Mouse (Mus musculus): Measurements from ENCODE around the gene 4931417E11Rik.

4931417E11Rik gene

GRCm38 (mm10) chr6:73469567-73469966 is at the start of gene 4931417E11Rik:
4931417E11Rik (minus strand) TSS chr6:73469667.
- no peak for DNase-seq

DNA sequence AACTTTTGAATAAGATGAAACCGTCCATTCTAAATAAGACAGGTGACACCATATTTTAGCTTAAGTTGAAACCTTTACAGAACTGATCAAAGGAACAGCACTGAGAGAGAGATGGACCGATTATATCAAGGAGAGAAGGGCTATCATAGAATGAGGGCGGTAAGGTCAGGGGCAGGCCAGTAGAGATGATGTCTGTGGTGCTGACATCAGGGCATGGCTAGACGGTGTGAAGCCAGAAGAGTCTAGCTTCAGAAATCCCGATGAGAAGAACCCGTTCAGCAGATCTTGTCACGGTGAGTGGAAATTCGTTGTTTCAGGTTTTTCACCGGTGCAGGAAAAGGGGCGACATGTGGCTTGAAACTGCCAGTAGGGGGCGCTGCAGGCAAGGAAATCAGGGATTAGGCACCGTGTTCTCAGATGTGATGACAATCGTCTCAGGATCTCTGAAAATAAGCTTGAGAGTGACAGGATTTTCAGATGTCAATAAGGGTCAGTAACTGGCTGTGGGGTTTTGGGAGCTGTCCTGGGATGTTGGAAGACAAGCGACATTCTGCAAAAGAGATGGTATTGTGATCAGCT is 48.4 kb upstream of the 4931417E11Rik start:
- peak; percentile 94 for DNase-seq

DNA sequence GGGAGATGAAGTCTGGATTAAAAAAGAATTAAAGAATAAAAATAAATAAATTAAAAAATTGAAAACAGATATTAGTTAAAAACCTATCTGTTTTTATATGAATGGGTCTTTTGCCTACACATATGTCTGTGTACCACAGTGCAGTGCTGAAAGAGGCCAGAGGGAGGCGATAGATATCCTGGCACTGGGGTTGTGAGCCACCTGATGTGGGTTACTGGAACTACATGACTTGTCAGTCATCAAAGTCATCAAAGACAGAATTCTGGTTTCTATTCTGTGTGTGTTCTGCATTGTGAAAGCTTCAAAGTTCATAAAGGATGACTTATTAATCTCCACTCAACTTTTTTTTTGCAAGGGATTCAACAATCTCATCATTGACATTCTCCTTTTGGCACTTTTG is 43.4 kb upstream of the 4931417E11Rik start:
- DNase-seq = no peak

DNA sequence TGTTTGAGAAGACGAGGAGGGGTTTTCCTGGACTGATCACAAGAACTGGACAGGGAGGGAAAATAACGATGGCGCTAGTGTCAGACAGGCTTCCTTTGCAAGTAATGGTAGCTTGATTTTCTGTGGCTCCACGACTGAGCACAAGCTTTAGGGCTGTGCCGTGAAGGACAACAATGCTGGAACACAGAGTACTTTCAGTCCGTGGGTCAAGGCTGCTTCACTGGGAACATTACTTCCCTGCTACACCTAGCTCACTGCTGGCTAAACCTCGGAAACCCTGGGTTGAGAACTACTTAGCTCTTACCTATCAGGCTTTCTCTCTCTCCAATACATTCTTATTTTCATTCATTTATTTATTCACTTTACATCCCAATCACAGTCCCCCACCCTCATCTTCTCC is 30.2 kb upstream of the 4931417E11Rik start:
- no peak for DNase-seq

- no peak for DNase-seq
Measured at GRCm38 (mm10) chr6:73497321-73497720, 27.9 kb upstream of the 4931417E11Rik start.

DNA sequence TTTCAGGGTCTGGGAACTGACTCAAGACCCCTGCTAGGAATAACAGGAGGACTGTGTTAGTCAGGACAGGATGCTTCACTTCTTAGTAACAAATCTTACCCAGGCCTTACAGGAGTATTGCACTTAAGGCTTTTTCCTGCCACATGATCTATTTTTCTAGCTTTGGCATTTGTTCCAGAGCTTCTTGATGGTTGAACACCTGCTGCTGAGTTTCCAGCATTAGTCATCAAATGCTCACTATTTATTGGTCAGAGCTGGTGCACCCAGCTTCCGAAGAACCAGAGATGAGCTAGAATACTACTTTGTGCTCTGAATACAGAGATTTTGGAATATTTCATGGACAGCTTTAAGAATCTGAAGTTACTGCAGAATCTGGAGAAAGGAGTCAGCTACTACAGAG is 21.1 kb upstream of the 4931417E11Rik start:
- DNase-seq = no peak

DNA sequence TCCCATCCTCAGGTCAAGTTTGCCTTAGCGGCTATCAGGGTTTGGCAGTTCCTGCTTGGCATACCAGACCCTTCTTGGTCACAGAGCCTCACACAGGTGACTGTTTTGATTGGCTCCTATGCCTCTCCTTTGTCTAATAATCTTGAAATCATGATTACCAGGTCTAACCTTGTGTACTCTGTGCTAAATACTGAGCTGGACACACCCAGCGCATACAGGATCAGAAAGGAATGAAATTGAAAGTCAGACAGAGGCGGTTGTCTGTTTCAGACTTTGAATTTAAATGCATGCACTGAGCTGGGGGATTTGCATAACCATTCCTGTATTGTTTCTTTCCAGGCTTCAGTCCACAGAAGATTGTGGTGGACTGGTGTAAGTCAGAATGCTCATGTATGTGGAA is 16.1 kb upstream of the 4931417E11Rik start:
- DNase-seq = no peak

- no peak for DNase-seq
Measured at GRCm38 (mm10) chr6:73466084-73466483, 3.4 kb downstream of the 4931417E11Rik start.

DNA sequence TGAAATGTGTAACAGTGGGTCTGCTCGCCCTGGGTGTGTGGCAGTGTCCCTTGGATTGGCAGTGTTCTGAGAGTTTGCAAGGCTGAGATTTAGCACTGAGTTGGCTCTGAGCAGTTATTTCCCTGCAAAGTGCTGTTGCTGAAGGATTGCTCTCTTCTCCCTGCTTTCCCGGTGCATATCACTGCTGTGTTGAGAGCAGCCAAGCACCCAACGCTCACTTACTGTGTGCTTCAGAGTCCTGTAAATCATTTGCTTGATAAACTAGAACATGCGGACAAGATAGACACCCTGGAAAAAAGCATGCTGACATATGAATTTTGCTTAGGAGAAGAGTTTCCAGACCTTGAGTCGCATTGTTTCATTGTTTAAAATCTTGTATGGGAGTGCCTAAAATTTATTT is 6.9 kb downstream of the 4931417E11Rik start:
- DNase-seq = peak; percentile 3

DNA sequence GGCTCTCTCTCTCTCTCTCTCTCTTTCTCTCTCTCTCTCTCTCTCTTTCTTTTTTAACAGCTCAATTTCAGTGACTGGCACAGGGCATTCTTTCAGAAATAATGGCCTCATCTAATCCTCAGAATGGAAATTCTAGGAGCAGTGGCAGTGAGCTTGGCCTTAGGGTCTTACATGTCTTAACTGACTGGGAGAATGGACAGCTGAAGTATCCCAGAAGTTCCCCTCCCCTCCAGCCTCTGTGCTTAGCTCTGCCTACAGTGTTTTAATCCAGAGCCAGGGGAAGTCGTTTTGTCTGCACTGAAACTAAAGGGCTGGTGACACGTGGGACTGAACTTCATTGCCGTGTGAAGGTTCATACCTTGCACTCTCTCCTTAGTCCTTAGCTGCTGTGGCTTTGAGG is 35.6 kb downstream of the 4931417E11Rik start:
- DNase-seq = no peak

GRCm38 (mm10) chr6:73428618-73429336 is 40.7 kb downstream of the 4931417E11Rik start:
- DNase-seq = peak; percentile 9

DNA sequence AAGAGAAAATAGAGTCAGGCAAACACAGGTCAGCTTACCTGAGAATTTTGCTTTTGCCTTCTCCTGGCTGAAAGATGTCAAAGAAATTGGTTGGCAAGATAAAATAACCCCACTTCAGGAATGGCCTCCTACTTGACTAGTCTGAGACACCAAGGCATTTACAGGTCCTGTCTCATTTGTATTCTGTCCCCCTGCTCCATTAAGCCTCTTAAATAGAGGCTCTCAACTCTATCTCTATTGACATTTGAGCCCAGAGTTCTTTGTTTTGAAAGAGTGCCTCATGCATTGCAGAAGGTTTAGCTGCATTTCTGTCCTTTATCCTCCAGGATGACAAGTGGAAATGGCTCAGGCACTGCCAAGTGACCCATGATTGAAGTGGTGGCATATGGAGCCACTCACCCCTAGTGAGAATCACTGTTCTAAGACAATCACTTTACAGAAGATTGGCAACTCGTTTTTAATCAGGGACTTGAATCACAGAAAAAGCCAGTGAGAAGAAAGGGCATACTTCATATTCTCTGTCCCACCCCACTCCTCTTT is 42.1 kb downstream of the 4931417E11Rik start:
- no peak for DNase-seq
